Mouse (Mus musculus): Measurements from ENCODE around the gene Olfr679. TPM values are rescaled to one million over a fixed set of nuclear protein-coding genes. Genes with fewer than 3 reads are reported as not detected.
"Not testable (repeated sequence)": the region's sequence is repeated elsewhere in the genome, so short reads cannot be mapped to it uniquely, and the experiment has no call there.

The Olfr679 gene
- polyA plus RNA-seq (2011; ENCODE audit: insufficient read depth, insufficient read length, low replicate concordance, missing spikeins): not detected in 2 replicates

DNA sequence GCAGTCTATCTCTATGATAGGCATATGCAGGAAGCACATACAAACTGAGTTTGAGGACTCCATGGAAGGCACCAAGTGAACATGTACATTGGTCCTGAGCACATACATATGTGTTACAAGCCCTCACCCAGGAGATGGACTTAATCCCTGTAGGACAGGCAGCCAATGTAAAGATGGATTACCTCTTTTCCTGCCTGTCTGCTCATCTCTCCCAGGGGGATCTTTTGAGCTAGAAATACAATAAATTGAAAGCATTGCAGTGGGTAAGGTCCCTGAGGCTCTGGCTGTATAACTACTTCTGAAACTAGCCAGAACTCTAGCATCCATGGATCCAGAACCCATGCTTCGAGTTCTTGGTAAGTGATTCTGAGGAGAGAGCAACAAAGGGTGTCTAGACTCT, at the start of gene Olfr679:
Olfr679 (plus strand) TSS at position 301 of the 400 bp plus-strand sequence.
- TF ChIP-seq POLR2A (IDR thresholded peaks at IDR 0.05; ENCODE audit: borderline replicate concordance, control insufficient read depth, low read depth, low read length) (no peak), CTCF (IDR thresholded peaks at IDR 0.05; ENCODE audit: control insufficient read depth, insufficient read depth, low read length) (no peak)
- Histone ChIP-seq H3K27ac (ENCODE audit: control insufficient read depth, insufficient read depth, low read depth, low read length, poor library complexity) (no peak within 1 kb of the TSS), H3K4me1 (ENCODE audit: control insufficient read depth, insufficient read depth, low read length) (no peaks in the 10 kb centered on the region), H3K4me3 (replicated peaks; ENCODE audit: control insufficient read depth, low read depth, low read length) (no peak within 1 kb of the TSS)
- 47% methylated on average over 1 of the region's 1 CpGs for WGBS

DNA sequence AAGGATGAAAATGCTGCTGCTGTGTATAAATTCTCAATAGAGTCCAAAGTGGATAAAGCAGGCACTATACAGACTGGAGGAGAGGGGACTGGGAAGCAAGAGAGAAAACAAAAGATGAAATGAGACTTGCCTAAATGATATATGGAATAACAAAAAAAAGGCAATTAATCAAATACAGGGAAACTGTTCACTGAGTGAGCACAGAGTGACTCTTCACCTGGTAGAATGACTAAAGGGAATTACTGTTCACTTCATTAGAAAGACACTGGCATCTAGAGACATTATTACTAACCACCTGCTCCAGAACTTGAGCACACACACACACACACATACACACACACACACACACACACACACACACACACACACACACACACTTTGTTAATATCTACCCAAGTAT, 48.6 kb upstream of the Olfr679 start, which contains the start of gene Olfr676:
Olfr676 (plus strand) TSS at position 301 of the 400 bp plus-strand sequence.
- no peak within 1 kb of the TSS for H3K27ac ChIP-seq (ENCODE audit: control insufficient read depth, insufficient read depth, low read depth, low read length, poor library complexity)
- no peaks in the 10 kb centered on the region for H3K4me1 ChIP-seq (ENCODE audit: control insufficient read depth, insufficient read depth, low read length)
- no peak within 1 kb of the TSS for H3K4me3 ChIP-seq (replicated peaks; ENCODE audit: control insufficient read depth, low read depth, low read length)
- TF ChIP-seq POLR2A (IDR thresholded peaks at IDR 0.05; ENCODE audit: borderline replicate concordance, control insufficient read depth, low read depth, low read length) (no peak), CTCF (IDR thresholded peaks at IDR 0.05; ENCODE audit: control insufficient read depth, insufficient read depth, low read length) (no peak)

DNA sequence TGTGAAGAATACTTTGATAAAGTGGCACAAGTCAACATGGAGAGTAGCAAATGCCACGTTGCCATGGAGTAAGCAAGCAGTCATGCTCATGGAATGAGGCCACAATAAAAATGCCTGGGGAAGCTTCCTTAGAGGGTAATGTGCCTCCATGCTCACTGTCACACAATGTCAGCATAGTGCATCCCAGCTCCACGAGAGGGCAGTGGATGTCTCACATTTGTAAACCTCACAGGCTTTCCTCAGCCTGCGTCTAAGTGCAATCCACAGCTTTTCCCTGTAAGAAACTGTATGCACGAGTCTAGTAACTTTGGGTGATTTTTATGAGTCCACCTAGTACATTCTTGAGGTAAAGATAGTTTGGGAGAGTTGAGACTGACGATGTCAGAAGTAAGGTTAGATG, 47.2 kb upstream of the Olfr679 start:
- H3K4me3 ChIP-seq (replicated peaks; ENCODE audit: control insufficient read depth, low read depth, low read length); H3K27ac ChIP-seq (ENCODE audit: control insufficient read depth, insufficient read depth, low read depth, low read length, poor library complexity); H3K4me1 ChIP-seq (ENCODE audit: control insufficient read depth, insufficient read depth, low read length): not testable (repeated sequence)
- 48% methylated on average over 5 of the region's 5 CpGs for WGBS

DNA sequence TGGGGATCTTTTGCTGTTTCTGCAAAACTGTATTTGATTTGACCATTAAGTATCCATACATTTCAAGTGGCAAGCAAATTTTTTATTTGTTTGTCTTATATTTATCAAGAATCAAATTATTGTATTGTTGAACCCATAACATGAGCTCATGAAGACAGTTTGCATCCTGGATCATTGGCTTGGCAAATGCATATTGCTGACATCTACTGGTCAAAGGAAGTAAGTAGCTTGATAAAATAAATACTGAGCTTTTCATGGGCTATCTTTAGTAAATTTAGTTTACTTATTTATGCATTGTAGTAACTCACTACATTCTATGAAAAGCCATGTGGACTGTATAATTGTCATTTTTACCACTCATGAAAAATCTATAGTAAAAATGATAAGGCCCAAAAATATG, 22.1 kb upstream of the Olfr679 start:
- Histone ChIP-seq H3K4me3 (replicated peaks; ENCODE audit: control insufficient read depth, low read depth, low read length) (no peak overlapping the region), H3K4me1 (ENCODE audit: control insufficient read depth, insufficient read depth, low read length) (no peaks in the 10 kb centered on the region), H3K27ac (ENCODE audit: control insufficient read depth, insufficient read depth, low read depth, low read length, poor library complexity) (no peak overlapping the region)
- no peak for TF ChIP-seq CTCF (IDR thresholded peaks at IDR 0.05; ENCODE audit: control insufficient read depth, insufficient read depth, low read length)
- no peak for TF ChIP-seq POLR2A (IDR thresholded peaks at IDR 0.05; ENCODE audit: borderline replicate concordance, control insufficient read depth, low read depth, low read length)

DNA sequence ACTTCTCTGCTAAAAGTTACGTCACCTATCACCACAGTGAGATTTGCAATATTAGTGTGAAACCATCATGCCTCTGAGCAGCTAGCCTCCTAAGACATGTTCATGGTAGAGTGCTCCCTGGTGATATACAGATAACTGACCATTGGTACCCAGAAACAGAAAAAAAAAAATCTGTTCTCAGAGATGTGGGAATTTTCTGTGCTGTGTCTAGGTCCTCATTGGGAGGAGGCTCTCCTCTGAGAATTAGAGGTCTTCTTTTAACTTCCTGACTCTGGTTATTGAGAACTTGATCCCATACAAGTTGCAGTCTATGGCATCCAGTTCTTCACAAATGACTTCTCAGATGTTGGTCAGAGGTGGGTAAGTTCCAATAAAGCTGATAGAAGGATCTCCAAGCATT, 16.8 kb upstream of the Olfr679 start, which contains the start of gene Olfr678:
Olfr678 (plus strand) TSS at position 301 of the 400 bp plus-strand sequence.
- Histone ChIP-seq H3K27ac (ENCODE audit: control insufficient read depth, insufficient read depth, low read depth, low read length, poor library complexity) (no peak within 1 kb of the TSS), H3K4me3 (replicated peaks; ENCODE audit: control insufficient read depth, low read depth, low read length) (no peak within 1 kb of the TSS), H3K4me1 (ENCODE audit: control insufficient read depth, insufficient read depth, low read length) (no peaks in the 10 kb centered on the region)
- WGBS: 81% methylated on average over 1 of the region's 1 CpGs
- TF ChIP-seq CTCF (IDR thresholded peaks at IDR 0.05; ENCODE audit: control insufficient read depth, insufficient read depth, low read length): no peak
- TF ChIP-seq POLR2A (IDR thresholded peaks at IDR 0.05; ENCODE audit: borderline replicate concordance, control insufficient read depth, low read depth, low read length): no peak

DNA sequence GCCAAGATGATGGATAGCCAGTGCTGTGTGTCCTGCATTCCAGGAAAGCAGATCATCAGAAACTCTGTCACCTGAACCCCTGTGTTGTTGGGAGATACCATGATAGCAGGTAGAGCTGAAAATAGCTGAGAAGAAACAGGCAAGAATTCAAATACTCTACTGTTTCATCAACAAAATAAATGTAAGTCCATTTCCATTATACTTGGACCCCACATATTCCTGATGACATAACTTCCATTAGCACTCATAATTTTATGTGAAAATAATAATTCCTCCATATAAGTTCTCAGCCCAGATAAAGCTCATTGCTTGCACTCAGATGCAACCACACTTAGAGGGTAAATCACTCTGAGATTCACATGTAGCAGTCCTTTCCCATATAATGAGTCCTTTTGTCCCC, 11.7 kb downstream of the Olfr679 start, which contains the start of gene Olfr680-ps1:
Olfr680-ps1 (minus strand) TSS at position 101 of the 400 bp plus-strand sequence.
- H3K4me1 ChIP-seq (ENCODE audit: control insufficient read depth, insufficient read depth, low read length); H3K27ac ChIP-seq (ENCODE audit: control insufficient read depth, insufficient read depth, low read depth, low read length, poor library complexity); H3K4me3 ChIP-seq (replicated peaks; ENCODE audit: control insufficient read depth, low read depth, low read length): not testable (repeated sequence)

DNA sequence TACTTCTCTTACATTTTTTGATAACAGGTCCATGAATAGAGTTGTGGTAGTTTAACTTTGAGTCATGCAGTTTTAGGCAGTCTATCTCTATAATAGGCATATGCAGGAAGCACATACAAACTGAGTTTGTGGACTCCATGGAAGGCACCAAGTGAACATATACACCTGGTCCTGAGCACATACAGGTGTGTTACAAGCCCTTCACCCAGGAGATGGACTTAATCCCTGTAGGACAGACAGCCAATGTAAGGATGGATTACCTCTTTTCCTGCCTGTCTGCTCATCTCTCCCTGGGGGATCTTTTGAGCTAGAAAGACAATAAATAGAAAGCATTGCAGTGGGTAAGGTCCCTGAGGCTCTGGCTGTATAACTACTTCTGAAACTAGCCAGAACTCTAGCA, 35.5 kb downstream of the Olfr679 start, which contains the start of gene Olfr681:
Olfr681 (plus strand) TSS at position 301 of the 400 bp plus-strand sequence.
- no peak within 1 kb of the TSS for H3K4me3 ChIP-seq (replicated peaks; ENCODE audit: control insufficient read depth, low read depth, low read length)
- H3K4me1 ChIP-seq (ENCODE audit: control insufficient read depth, insufficient read depth, low read length): no peaks in the 10 kb centered on the region
- no peak within 1 kb of the TSS for H3K27ac ChIP-seq (ENCODE audit: control insufficient read depth, insufficient read depth, low read depth, low read length, poor library complexity)
- TF ChIP-seq CTCF (IDR thresholded peaks at IDR 0.05; ENCODE audit: control insufficient read depth, insufficient read depth, low read length) (no peak), POLR2A (IDR thresholded peaks at IDR 0.05; ENCODE audit: borderline replicate concordance, control insufficient read depth, low read depth, low read length) (no peak)

Other genes with a start within 250 kb of the Olfr679 start
- gene Usp17lb, start 238.6 kb upstream of the Olfr679 start, polyA plus RNA-seq (2011; ENCODE audit: insufficient read depth, insufficient read length, low replicate concordance, missing spikeins): not detected in 2 replicates
- gene Usp17la, start 224.2 kb upstream of the Olfr679 start, polyA plus RNA-seq (2011; ENCODE audit: insufficient read depth, insufficient read length, low replicate concordance, missing spikeins): not detected in 2 replicates
- gene Olfr665, start 203.2 kb upstream of the Olfr679 start, polyA plus RNA-seq (2011; ENCODE audit: insufficient read depth, insufficient read length, low replicate concordance, missing spikeins): not detected in 2 replicates
- gene Olfr666, start 185.3 kb upstream of the Olfr679 start, polyA plus RNA-seq (2011; ENCODE audit: insufficient read depth, insufficient read length, low replicate concordance, missing spikeins): not detected in 2 replicates
- gene Olfr667, start 159.7 kb upstream of the Olfr679 start, polyA plus RNA-seq (2011; ENCODE audit: insufficient read depth, insufficient read length, low replicate concordance, missing spikeins): not detected in 2 replicates
- not detected in 2 replicates for gene Olfr668, start 153.1 kb upstream of the Olfr679 start, polyA plus RNA-seq (2011; ENCODE audit: insufficient read depth, insufficient read length, low replicate concordance, missing spikeins)
- not detected in 2 replicates for gene Olfr669, start 147.0 kb upstream of the Olfr679 start, polyA plus RNA-seq (2011; ENCODE audit: insufficient read depth, insufficient read length, low replicate concordance, missing spikeins)
- not detected in 2 replicates for gene Olfr670, start 118.6 kb upstream of the Olfr679 start, polyA plus RNA-seq (2011; ENCODE audit: insufficient read depth, insufficient read length, low replicate concordance, missing spikeins)
- not detected in 2 replicates for gene Olfr671, start 102.1 kb upstream of the Olfr679 start, polyA plus RNA-seq (2011; ENCODE audit: insufficient read depth, insufficient read length, low replicate concordance, missing spikeins)
- gene Olfr672, start 79.2 kb upstream of the Olfr679 start, polyA plus RNA-seq (2011; ENCODE audit: insufficient read depth, insufficient read length, low replicate concordance, missing spikeins): not detected in 2 replicates
- not detected in 2 replicates for gene Olfr675, start 52.7 kb upstream of the Olfr679 start, polyA plus RNA-seq (2011; ENCODE audit: insufficient read depth, insufficient read length, low replicate concordance, missing spikeins)
- gene Olfr676, start 48.5 kb upstream of the Olfr679 start, polyA plus RNA-seq (2011; ENCODE audit: insufficient read depth, insufficient read length, low replicate concordance, missing spikeins): not detected in 2 replicates
- not detected in 2 replicates for gene Olfr677, start 29.8 kb upstream of the Olfr679 start, polyA plus RNA-seq (2011; ENCODE audit: insufficient read depth, insufficient read length, low replicate concordance, missing spikeins)
- gene Olfr678, start 16.7 kb upstream of the Olfr679 start, polyA plus RNA-seq (2011; ENCODE audit: insufficient read depth, insufficient read length, low replicate concordance, missing spikeins): not detected in 2 replicates
- gene Olfr680-ps1, start 11.6 kb downstream of the Olfr679 start, polyA plus RNA-seq (2011; ENCODE audit: insufficient read depth, insufficient read length, low replicate concordance, missing spikeins): not detected in 2 replicates
- gene Olfr681, start 35.6 kb downstream of the Olfr679 start, polyA plus RNA-seq (2011; ENCODE audit: insufficient read depth, insufficient read length, low replicate concordance, missing spikeins): not detected in 2 replicates
- gene Olfr683, start 65.8 kb downstream of the Olfr679 start, polyA plus RNA-seq (2011; ENCODE audit: insufficient read depth, insufficient read length, low replicate concordance, missing spikeins): not detected in 2 replicates
- gene Olfr684, start 82.4 kb downstream of the Olfr679 start, polyA plus RNA-seq (2011; ENCODE audit: insufficient read depth, insufficient read length, low replicate concordance, missing spikeins): not detected in 2 replicates
- gene Olfr685, start 104.8 kb downstream of the Olfr679 start, polyA plus RNA-seq (2011; ENCODE audit: insufficient read depth, insufficient read length, low replicate concordance, missing spikeins): not detected in 2 replicates
- gene Olfr686, start 126.3 kb downstream of the Olfr679 start, polyA plus RNA-seq (2011; ENCODE audit: insufficient read depth, insufficient read length, low replicate concordance, missing spikeins): not detected in 2 replicates
- not detected in 2 replicates for gene Olfr688, start 206.9 kb downstream of the Olfr679 start, polyA plus RNA-seq (2011; ENCODE audit: insufficient read depth, insufficient read length, low replicate concordance, missing spikeins)
- gene Olfr689, start 230.0 kb downstream of the Olfr679 start, polyA plus RNA-seq (2011; ENCODE audit: insufficient read depth, insufficient read length, low replicate concordance, missing spikeins): not detected in 2 replicates